Mouse (Mus musculus) bone marrow, adult 2 months (tissue): ENCODE results near the gene Ascl2. TPM values are rescaled to one million over a fixed set of nuclear protein-coding genes. Genes with fewer than 3 reads are reported as not detected.

Experiments
- H3K27ac ChIP-seq: fragments of 200-500 bp; 2 replicates; pipeline ENCODE4 v1.5.1; 2012; ENCODE audit warnings: low read depth, mild to moderate bottlenecking, control low read depth, inconsistent platforms, low read length; ENCODE audit not compliant: control insufficient read depth, poor library complexity, insufficient read depth
- H3K4me1 ChIP-seq: fragments of 200-500 bp; 2 replicates; pipeline ENCODE4 v1.6.1; 2011; ENCODE audit warnings: low read length; ENCODE audit not compliant: control insufficient read depth, insufficient read depth
- H3K4me3 ChIP-seq: fragments of 200-500 bp; replicated peaks from 2 replicates; pipeline ENCODE3; 2011; ENCODE audit warnings: mild to moderate bottlenecking, low read depth, low read length, control low read depth; ENCODE audit not compliant: control insufficient read depth
- CTCF ChIP-seq: fragments of 200-500 bp; IDR thresholded peaks from 2 replicates; pipeline ENCODE4 v1.5.1; 2011; ENCODE audit warnings: low read length, control low read depth; ENCODE audit not compliant: control insufficient read depth, insufficient read depth
- POLR2A ChIP-seq: fragments of 200-500 bp; IDR thresholded peaks from 2 replicates; pipeline ENCODE4 v1.6.1; 2011; ENCODE audit warnings: low read depth, mild to moderate bottlenecking, control low read depth, low read length, borderline replicate concordance; ENCODE audit not compliant: control insufficient read depth
- WGBS: fragments of 180-500 bp; shearing (Covaris S2); methylation state at CpG from one replicate; pipeline ENCODE4 v1.1.7; 2018; 5-methylcytosine and 5-hydroxymethylcytosine counted together
- polyA plus RNA-seq: library from polyadenylated mRNA; stranded (reverse); fragments of >200 nt; gene quantifications from 2 replicates; pipeline ENCODE4 v1.2.4, GENCODE M21; 2011; ENCODE audit warnings: low replicate concordance; ENCODE audit not compliant: missing spikeins, insufficient read depth, insufficient read length

Ascl2 gene
- polyA plus RNA-seq, 1 experiment: not detected

- WGBS: 4% methylated on average over 2 of the region's 2 CpGs
- TF ChIP-seq CTCF (no peak), POLR2A (no peak)
- peaks cover 13% of the 10 kb centered on the region for H3K4me1 ChIP-seq
- H3K27ac ChIP-seq: peak overlapping the region; percentile 91
- H3K4me3 ChIP-seq: peak overlapping the region; percentile 61
Measured at GRCm38 (mm10) chr7:143006097-143006755, 37.2 kb upstream of the Ascl2 start.

GRCm38 (mm10) chr7:143005344-143006096 lies 36.5 kb upstream of the Ascl2 start:
- Histone ChIP-seq H3K4me1 (peaks cover 13% of the 10 kb centered on the region), H3K27ac (peak overlapping the region; percentile 91), H3K4me3 (peak overlapping the region; percentile 61)
- TF ChIP-seq POLR2A: 0 out of 2 replicates have a peak, but pooled peaks have one; percentile 49
- no peak for TF ChIP-seq CTCF
- 3% methylated on average over 6 of the region's 6 CpGs for WGBS

- H3K4me3 ChIP-seq: peak within 1 kb of the TSS; percentile 61
- 3% methylated on average over 4 of the region's 4 CpGs for WGBS
- peaks cover 13% of the 10 kb centered on the region for H3K4me1 ChIP-seq
- TF ChIP-seq POLR2A: no peak
- no peak for TF ChIP-seq CTCF
- peak within 1 kb of the TSS; percentile 91 for H3K27ac ChIP-seq
Measured at GRCm38 (mm10) chr7:143004727-143005343, 35.8 kb upstream of the Ascl2 start, which contains the start of gene Tspan32. Gene Tspan32, plus strand, starts transcription at chr7:143005046.

- Histone ChIP-seq H3K4me1 (peaks cover 7% of the 10 kb centered on the region), H3K27ac (no peak overlapping the region), H3K4me3 (no peak overlapping the region)
- TF ChIP-seq CTCF (peak; percentile 69), POLR2A (no peak)
- whole genome bisulfite sequencing: 25% methylated on average over 3 of the region's 3 CpGs
Measured at GRCm38 (mm10) chr7:143002679-143003078, 33.6 kb upstream of the Ascl2 start.

- H3K27ac ChIP-seq: no peak overlapping the region
- H3K4me1 ChIP-seq: peaks cover 3% of the 10 kb centered on the region; the same call in 1 of the 2 replicates
- H3K4me3 ChIP-seq: no peak overlapping the region
- TF ChIP-seq POLR2A (no peak), CTCF (no peak)
- 20% methylated on average over 3 of the region's 3 CpGs for WGBS
Measured at GRCm38 (mm10) chr7:142997403-142998150, 28.5 kb upstream of the Ascl2 start.

GRCm38 (mm10) chr7:142996998-142997397 lies 27.9 kb upstream of the Ascl2 start:
- no peak for TF ChIP-seq POLR2A
- TF ChIP-seq CTCF: no peak
- Histone ChIP-seq H3K27ac (no peak overlapping the region), H3K4me1 (peaks cover 3% of the 10 kb centered on the region; the same call in 1 of the 2 replicates), H3K4me3 (no peak overlapping the region)
- WGBS: 89% methylated on average over 2 of the region's 2 CpGs

- 79% methylated on average over 3 of the region's 3 CpGs for WGBS
- Histone ChIP-seq H3K4me3 (no peak overlapping the region), H3K27ac (no peak overlapping the region), H3K4me1 (peaks cover 3% of the 10 kb centered on the region; the same call in 1 of the 2 replicates)
- no peak for TF ChIP-seq POLR2A
- TF ChIP-seq CTCF: no peak
Measured at GRCm38 (mm10) chr7:142995630-142996338, 26.7 kb upstream of the Ascl2 start.
